Mouse (Mus musculus) spleen, postnatal 36 days (tissue): Measurements from ENCODE around the gene Nfyb.

Experiments used
- DNase-seq, 2 experiments: peaks; one replicate each; pipeline ENCODE4 v3.0.0; 2022; ENCODE audit warnings: low spot score in 2 of 2, mixed read lengths in 1 of 2

The Nfyb gene

GRCm38 (mm10) chr10:82763840-82764631, at the start of gene Nfyb:
Gene Nfyb (minus strand): TSS chr10:82764144.
- peak; percentile 93 to 94 for DNase-seq

GRCm38 (mm10) chr10:82811855-82812431, 48.0 kb upstream of the Nfyb start:
- peak; percentile 64 to 67 for DNase-seq

GRCm38 (mm10) chr10:82809352-82809751, 45.4 kb upstream of the Nfyb start:
- no peak for DNase-seq

- no peak for DNase-seq
Measured at GRCm38 (mm10) chr10:82808891-82809290, 44.9 kb upstream of the Nfyb start.

GRCm38 (mm10) chr10:82808155-82808554, 44.2 kb upstream of the Nfyb start:
- DNase-seq, result no peak

GRCm38 (mm10) chr10:82807238-82807637, 43.3 kb upstream of the Nfyb start:
- DNase-seq, result no peak

- no peak for DNase-seq
Measured at GRCm38 (mm10) chr10:82806414-82806813, 42.5 kb upstream of the Nfyb start.

- no peak for DNase-seq
Measured at GRCm38 (mm10) chr10:82805111-82805510, 41.2 kb upstream of the Nfyb start.

- DNase-seq, result no peak
Measured at GRCm38 (mm10) chr10:82804396-82804795, 40.5 kb upstream of the Nfyb start.

GRCm38 (mm10) chr10:82800094-82800493, 36.1 kb upstream of the Nfyb start:
- DNase-seq, result no peak

- no peak for DNase-seq
Measured at GRCm38 (mm10) chr10:82798312-82798933, 34.5 kb upstream of the Nfyb start.

- DNase-seq, result no peak
Measured at GRCm38 (mm10) chr10:82797119-82797491, 33.2 kb upstream of the Nfyb start.

- DNase-seq, result no peak
Measured at GRCm38 (mm10) chr10:82796471-82797118, 32.7 kb upstream of the Nfyb start.

GRCm38 (mm10) chr10:82795767-82796166, 31.8 kb upstream of the Nfyb start:
- DNase-seq, result no peak

GRCm38 (mm10) chr10:82795071-82795731, 31.3 kb upstream of the Nfyb start:
- DNase-seq, result peak in 1 of 2 experiments; percentile 14

- DNase-seq, result no peak
Measured at GRCm38 (mm10) chr10:82792311-82792710, 28.4 kb upstream of the Nfyb start.

- no peak for DNase-seq
Measured at GRCm38 (mm10) chr10:82791713-82792112, 27.8 kb upstream of the Nfyb start.

- no peak for DNase-seq
Measured at GRCm38 (mm10) chr10:82790504-82790903, 26.6 kb upstream of the Nfyb start.

GRCm38 (mm10) chr10:82789181-82789580, 25.2 kb upstream of the Nfyb start:
- DNase-seq, result no peak

GRCm38 (mm10) chr10:82782472-82782871, 18.5 kb upstream of the Nfyb start:
- no peak for DNase-seq

GRCm38 (mm10) chr10:82780816-82781215, 16.9 kb upstream of the Nfyb start:
- DNase-seq, result no peak

- peak; percentile 29 to 33 for DNase-seq
Measured at GRCm38 (mm10) chr10:82780322-82780721, 16.4 kb upstream of the Nfyb start.
